Mouse (Mus musculus) thymus, adult 2 months (tissue): ENCODE measurements around the gene Pwp2. TPM values are rescaled to one million over a fixed set of nuclear protein-coding genes. Genes with fewer than 3 reads are reported as not detected.

ENCODE experiments used
- DNase-seq: peaks from one replicate; pipeline ENCODE4 v3.0.0; 2021
- H3K27ac ChIP-seq: fragments of 200-500 bp; 2 replicates; pipeline ENCODE4 v1.5.1; 2012; ENCODE audit warnings: low read length, control low read depth; ENCODE audit not compliant: control insufficient read depth, insufficient read depth
- H3K27me3 ChIP-seq: fragments of 200-500 bp; 2 replicates; pipeline ENCODE4 v1.6.1; 2012; ENCODE audit warnings: mild to moderate bottlenecking, low read length, moderate library complexity, mixed read lengths; ENCODE audit not compliant: control insufficient read depth, insufficient read depth
- H3K36me3 ChIP-seq: fragments of 200-500 bp; 2 replicates; pipeline ENCODE4 v1.6.1; 2012; ENCODE audit warnings: mild to moderate bottlenecking, low read length, moderate library complexity; ENCODE audit not compliant: control insufficient read depth, insufficient read depth
- H3K4me1 ChIP-seq: fragments of 200-500 bp; replicated peaks from 2 replicates; pipeline ENCODE4 v1.6.1; 2012; ENCODE audit warnings: low read length; ENCODE audit not compliant: control insufficient read depth, insufficient read depth
- H3K4me3 ChIP-seq: fragments of 200-500 bp; 2 replicates; pipeline ENCODE4 v1.5.1; 2012; ENCODE audit warnings: mild to moderate bottlenecking, low read length, control low read depth, moderate library complexity; ENCODE audit not compliant: control insufficient read depth, insufficient read depth
- CTCF ChIP-seq: fragments of 200-500 bp; IDR thresholded peaks from 2 replicates; pipeline ENCODE4 v1.5.1; 2012; ENCODE audit warnings: mild to moderate bottlenecking, control low read depth, low read length, moderate library complexity, borderline replicate concordance; ENCODE audit not compliant: control insufficient read depth, poor library complexity, insufficient read depth; ENCODE audit errors: extremely low read depth
- POLR2A ChIP-seq: fragments of 200-500 bp; IDR thresholded peaks from 2 replicates; pipeline ENCODE4 v1.6.1; 2012; ENCODE audit warnings: mild to moderate bottlenecking, low read length, control low read depth, moderate library complexity; ENCODE audit not compliant: control insufficient read depth, poor library complexity, insufficient read depth; ENCODE audit errors: extremely low read depth
- WGBS: fragments of 180-500 bp; shearing (Covaris S2); methylation state at CpG from one replicate; pipeline ENCODE4 v1.1.7; 2018; 5-methylcytosine and 5-hydroxymethylcytosine counted together
- polyA plus RNA-seq: library from polyadenylated mRNA; depleted of rRNA; stranded (reverse); fragments of >200 nt; gene quantifications from 2 replicates; pipeline ENCODE4 v1.2.3, GENCODE M21; 2012

The Pwp2 gene
- polyA plus RNA-seq, 1 experiment = 16.4 TPM

- WGBS = 96% methylated on average over 5 of the region's 5 CpGs
- DNase-seq = no peak
- no peak overlapping the region for H3K4me3 ChIP-seq
- no peak overlapping the region for H3K27ac ChIP-seq
- H3K4me1 ChIP-seq = peaks cover 4% of the 10 kb centered on the region
- peaks cover 7% of the 10 kb centered on the region; the same call in 1 of the 2 replicates for H3K36me3 ChIP-seq
- no peak for TF ChIP-seq POLR2A
- no peak for TF ChIP-seq CTCF
- H3K27me3 ChIP-seq = no peaks in the 10 kb centered on the region
Measured at GRCm38 (mm10) chr10:78174474-78174873, 10.5 kb downstream of the Pwp2 start.

GRCm38 (mm10) chr10:78171581-78171980, 13.4 kb downstream of the Pwp2 start:
- TF ChIP-seq CTCF (no peak), POLR2A (no peak)
- peaks cover 13% of the 10 kb centered on the region for H3K4me1 ChIP-seq
- no peak overlapping the region for H3K27ac ChIP-seq
- H3K27me3 ChIP-seq = no peaks in the 10 kb centered on the region
- DNase-seq = no peak
- H3K36me3 ChIP-seq = peaks cover 4% of the 10 kb centered on the region; the same call in 1 of the 2 replicates
- WGBS = 92% methylated on average over 9 of the region's 9 CpGs
- no peak overlapping the region for H3K4me3 ChIP-seq

GRCm38 (mm10) chr10:78171057-78171456, 13.9 kb downstream of the Pwp2 start:
- H3K4me1 ChIP-seq = peaks cover 13% of the 10 kb centered on the region
- no peak for DNase-seq
- no peak overlapping the region for H3K27ac ChIP-seq
- 89% methylated on average over 7 of the region's 7 CpGs for WGBS
- H3K36me3 ChIP-seq = peaks cover 4% of the 10 kb centered on the region; the same call in 1 of the 2 replicates
- TF ChIP-seq CTCF = no peak
- no peak for TF ChIP-seq POLR2A
- no peaks in the 10 kb centered on the region for H3K27me3 ChIP-seq
- H3K4me3 ChIP-seq = no peak overlapping the region

- Histone ChIP-seq H3K4me3 (no peak overlapping the region), H3K4me1 (peaks cover 13% of the 10 kb centered on the region), H3K27ac (no peak overlapping the region), H3K36me3 (peaks cover 4% of the 10 kb centered on the region; the same call in 1 of the 2 replicates), H3K27me3 (no peaks in the 10 kb centered on the region)
- WGBS = 74% methylated on average over 2 of the region's 2 CpGs
- TF ChIP-seq CTCF = no peak
- TF ChIP-seq POLR2A = no peak
- DNase-seq = no peak
Measured at GRCm38 (mm10) chr10:78170445-78170844, 14.5 kb downstream of the Pwp2 start.

GRCm38 (mm10) chr10:78169281-78170042, 15.5 kb downstream of the Pwp2 start, which contains the start of gene D10Jhu81e:
TSS of gene D10Jhu81e (minus strand) at chr10:78169782.
- peak; percentile 100 for DNase-seq
- peak within 1 kb of the TSS; percentile 65 for H3K4me3 ChIP-seq
- no peaks in the 10 kb centered on the region for H3K36me3 ChIP-seq
- no peak for TF ChIP-seq CTCF
- TF ChIP-seq POLR2A = peak; percentile 56
- no peak within 1 kb of the TSS for H3K27ac ChIP-seq
- 1% methylated on average over 50 of the region's 50 CpGs for WGBS
- peaks cover 13% of the 10 kb centered on the region for H3K4me1 ChIP-seq
- H3K27me3 ChIP-seq = no peaks in the 10 kb centered on the region

GRCm38 (mm10) chr10:78168792-78169191, 16.2 kb downstream of the Pwp2 start:
- no peak for DNase-seq
- peaks cover 13% of the 10 kb centered on the region for H3K4me1 ChIP-seq
- peak overlapping the region; percentile 65 for H3K4me3 ChIP-seq
- no peaks in the 10 kb centered on the region for H3K27me3 ChIP-seq
- H3K27ac ChIP-seq = no peak overlapping the region
- H3K36me3 ChIP-seq = no peaks in the 10 kb centered on the region
- TF ChIP-seq CTCF (no peak), POLR2A (no peak)
- 85% methylated on average over 11 of the region's 11 CpGs for WGBS

GRCm38 (mm10) chr10:78167775-78168174, 17.2 kb downstream of the Pwp2 start:
- Histone ChIP-seq H3K4me3 (no peak overlapping the region), H3K36me3 (no peaks in the 10 kb centered on the region), H3K27ac (no peak overlapping the region), H3K4me1 (peaks cover 13% of the 10 kb centered on the region), H3K27me3 (no peaks in the 10 kb centered on the region)
- DNase-seq = no peak
- TF ChIP-seq CTCF = no peak
